Mouse (Mus musculus): ENCODE measurements around the gene Insyn1. TPM values are rescaled to one million over a fixed set of nuclear protein-coding genes. Genes with fewer than 3 reads are reported as not detected.

Gene Insyn1
- polyA plus RNA-seq, 1 experiment = 1.1 TPM

DNA sequence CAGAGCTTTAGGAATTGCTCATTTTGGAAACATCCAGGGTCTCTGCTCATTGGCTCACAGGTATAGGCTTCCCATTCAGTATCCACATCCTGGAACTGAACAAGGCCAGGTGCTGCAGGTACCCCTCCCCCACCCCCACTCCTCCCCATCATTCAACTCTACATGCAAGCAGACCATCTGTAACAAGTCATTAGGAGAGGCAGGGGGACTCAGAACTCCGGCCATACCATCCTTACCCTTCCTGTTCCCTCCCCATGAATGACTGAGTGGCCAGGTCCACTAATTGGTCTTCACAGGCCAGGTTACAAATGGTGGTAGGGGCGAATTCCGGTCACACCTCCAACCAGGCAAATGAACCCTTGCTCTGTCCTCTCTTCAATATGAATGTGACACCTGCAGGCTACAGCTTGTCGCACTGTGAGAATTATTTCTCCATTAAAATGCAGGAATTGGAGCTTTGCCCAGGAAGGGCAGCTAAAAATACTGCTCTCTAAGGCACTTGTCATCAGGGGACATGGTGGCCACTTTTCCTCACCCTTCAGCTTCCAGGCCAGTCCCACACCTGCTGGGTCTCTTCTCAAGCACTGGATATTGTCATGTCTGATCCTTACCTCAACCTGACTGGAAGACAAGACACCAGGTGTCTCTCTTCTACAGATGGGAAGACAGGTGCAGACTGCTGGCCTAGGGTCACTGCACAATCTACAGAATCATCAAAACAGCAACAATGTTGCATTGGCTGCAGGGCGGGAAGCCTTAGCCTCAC is 32.6 kb downstream of the Insyn1 start:
- Histone ChIP-seq H3K4me1 (ENCODE audit: control insufficient read depth, insufficient read depth, insufficient read length, low read length) (peaks cover 9% of the 10 kb centered on the region; the same call in 1 of the 2 replicates), H3K27me3 (ENCODE audit: control insufficient read depth, insufficient read depth, low read length) (no peaks in the 10 kb centered on the region), H3K27ac (ENCODE audit: insufficient read depth, low read depth, low read length) (no peak overlapping the region), H3K4me3 (ENCODE audit: low read depth, low read length) (no peak overlapping the region), H3K36me3 (ENCODE audit: control insufficient read depth, insufficient read depth, low read length) (no peaks in the 10 kb centered on the region)
- TF ChIP-seq CTCF (IDR thresholded peaks at IDR 0.05; ENCODE audit: extremely low read depth, insufficient read length, insufficient replicate concordance, low read depth, low read length) (no peak), POLR2A (IDR thresholded peaks at IDR 0.05; ENCODE audit: low read depth, low read length) (no peak)
- WGBS = 66% methylated on average over 5 of the region's 5 CpGs

DNA sequence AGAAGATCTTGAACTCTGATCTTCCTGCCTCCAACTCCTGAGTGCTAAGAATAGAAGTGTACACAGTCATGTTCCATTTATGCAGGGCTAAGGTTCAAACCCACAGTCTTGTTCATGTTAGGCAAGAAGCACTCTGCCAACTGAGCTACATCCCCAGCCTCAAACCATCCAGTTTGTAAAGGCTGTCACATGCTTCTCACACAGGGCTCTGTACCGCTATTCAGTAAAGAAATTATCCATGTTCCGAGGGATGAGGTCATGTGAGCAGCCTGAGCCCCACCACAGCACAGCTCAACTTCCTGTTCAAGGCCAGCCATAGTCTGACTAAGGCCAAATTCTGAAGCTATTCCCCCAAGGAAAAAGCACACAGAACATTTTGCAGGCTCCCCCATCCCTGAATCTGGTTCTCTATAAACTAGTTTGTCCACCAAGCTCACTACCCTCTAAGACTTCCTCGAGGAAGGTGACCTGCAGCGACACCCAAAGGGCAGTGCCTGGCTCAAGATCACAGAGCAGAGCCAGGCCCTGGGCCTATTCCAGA is 33.5 kb downstream of the Insyn1 start:
- 45% methylated on average over 4 of the region's 4 CpGs for whole genome bisulfite sequencing
- Histone ChIP-seq H3K4me3 (ENCODE audit: low read depth, low read length) (no peak overlapping the region), H3K27me3 (ENCODE audit: control insufficient read depth, insufficient read depth, low read length) (no peaks in the 10 kb centered on the region), H3K36me3 (ENCODE audit: control insufficient read depth, insufficient read depth, low read length) (no peaks in the 10 kb centered on the region), H3K4me1 (ENCODE audit: control insufficient read depth, insufficient read depth, insufficient read length, low read length) (peaks cover 9% of the 10 kb centered on the region; the same call in 1 of the 2 replicates), H3K27ac (ENCODE audit: insufficient read depth, low read depth, low read length) (no peak overlapping the region)
- no peak for TF ChIP-seq POLR2A (IDR thresholded peaks at IDR 0.05; ENCODE audit: low read depth, low read length)
- no peak for TF ChIP-seq CTCF (IDR thresholded peaks at IDR 0.05; ENCODE audit: extremely low read depth, insufficient read length, insufficient replicate concordance, low read depth, low read length)

DNA sequence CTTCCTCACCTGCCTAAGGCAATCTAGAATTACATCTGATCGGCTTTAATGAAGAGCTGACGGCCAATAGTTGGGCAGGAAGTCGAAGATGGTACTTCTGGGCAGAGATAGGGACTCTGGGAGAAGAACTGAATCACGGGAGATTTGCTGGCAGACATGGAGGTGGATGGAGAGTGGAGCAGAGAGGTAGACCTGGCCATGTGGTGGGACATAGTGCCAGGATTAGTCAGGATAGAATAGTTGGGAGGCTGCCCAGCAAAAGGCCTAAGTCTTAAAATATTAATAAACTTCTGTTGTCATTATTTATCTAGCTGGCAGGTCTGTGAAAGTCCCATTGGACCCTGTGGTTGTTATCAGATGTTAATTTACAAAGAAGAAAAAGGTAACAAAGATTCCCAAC is 36.7 kb downstream of the Insyn1 start:
- no peak for TF ChIP-seq POLR2A (IDR thresholded peaks at IDR 0.05; ENCODE audit: low read depth, low read length)
- TF ChIP-seq CTCF (IDR thresholded peaks at IDR 0.05; ENCODE audit: extremely low read depth, insufficient read length, insufficient replicate concordance, low read depth, low read length) = no peak
- Histone ChIP-seq H3K4me1 (ENCODE audit: control insufficient read depth, insufficient read depth, insufficient read length, low read length) (peaks cover 7% of the 10 kb centered on the region; the same call in 1 of the 2 replicates), H3K36me3 (ENCODE audit: control insufficient read depth, insufficient read depth, low read length) (no peaks in the 10 kb centered on the region; the same call in 1 of the 2 replicates), H3K4me3 (ENCODE audit: low read depth, low read length) (no peak overlapping the region), H3K27ac (ENCODE audit: insufficient read depth, low read depth, low read length) (no peak overlapping the region), H3K27me3 (ENCODE audit: control insufficient read depth, insufficient read depth, low read length) (no peaks in the 10 kb centered on the region)
- WGBS = 85% methylated on average over 4 of the region's 4 CpGs

DNA sequence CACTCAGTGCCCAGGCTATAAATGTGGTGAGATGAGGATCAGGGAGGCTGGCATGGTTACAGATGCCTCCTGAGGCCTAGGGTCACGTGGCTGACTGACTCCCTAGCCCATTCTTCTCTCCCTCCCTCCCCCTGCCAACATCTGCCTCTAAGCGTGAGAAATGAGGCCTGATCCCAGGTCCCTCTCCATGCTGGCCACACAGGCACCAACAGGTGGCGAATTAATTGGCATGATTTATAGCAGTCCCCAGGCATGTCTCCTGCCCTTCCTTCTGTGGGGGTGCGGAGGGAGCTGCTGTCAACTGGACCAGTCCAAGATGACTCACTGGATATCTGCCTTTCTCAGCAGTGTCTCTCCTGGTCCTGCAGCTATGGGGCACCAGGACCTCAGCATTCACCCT is 39.4 kb downstream of the Insyn1 start:
- Histone ChIP-seq H3K36me3 (ENCODE audit: control insufficient read depth, insufficient read depth, low read length) (no peaks in the 10 kb centered on the region; the same call in 1 of the 2 replicates), H3K27me3 (ENCODE audit: control insufficient read depth, insufficient read depth, low read length) (no peaks in the 10 kb centered on the region), H3K4me3 (ENCODE audit: low read depth, low read length) (no peak overlapping the region), H3K27ac (ENCODE audit: insufficient read depth, low read depth, low read length) (no peak overlapping the region), H3K4me1 (ENCODE audit: control insufficient read depth, insufficient read depth, insufficient read length, low read length) (no peaks in the 10 kb centered on the region)
- TF ChIP-seq POLR2A (IDR thresholded peaks at IDR 0.05; ENCODE audit: low read depth, low read length) = no peak
- 66% methylated on average over 4 of the region's 4 CpGs for WGBS

DNA sequence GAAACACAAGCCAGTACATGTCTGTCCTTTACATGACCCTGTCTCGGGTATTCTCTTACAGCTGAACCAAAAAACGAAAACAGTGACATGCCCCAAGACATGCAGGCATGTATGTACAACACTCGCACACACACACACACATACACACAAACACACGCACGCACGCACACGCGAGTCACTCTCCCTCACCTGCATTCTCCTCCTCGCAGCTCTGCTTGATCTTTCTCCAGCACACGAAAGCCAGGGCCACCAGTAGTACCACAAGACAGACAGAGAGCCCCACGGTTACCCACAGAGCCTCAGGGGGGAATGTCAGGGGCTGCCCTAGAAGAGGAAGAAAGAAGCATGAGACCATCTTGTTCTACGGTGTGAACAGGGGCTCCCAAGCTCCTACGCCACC is 42.0 kb downstream of the Insyn1 start:
- Histone ChIP-seq H3K36me3 (ENCODE audit: control insufficient read depth, insufficient read depth, low read length) (no peaks in the 10 kb centered on the region; the same call in 1 of the 2 replicates), H3K27ac (ENCODE audit: insufficient read depth, low read depth, low read length) (no peak overlapping the region), H3K4me3 (ENCODE audit: low read depth, low read length) (no peak overlapping the region), H3K27me3 (ENCODE audit: control insufficient read depth, insufficient read depth, low read length) (no peaks in the 10 kb centered on the region), H3K4me1 (ENCODE audit: control insufficient read depth, insufficient read depth, insufficient read length, low read length) (no peaks in the 10 kb centered on the region; the same call in 1 of the 2 replicates)
- TF ChIP-seq CTCF (IDR thresholded peaks at IDR 0.05; ENCODE audit: extremely low read depth, insufficient read length, insufficient replicate concordance, low read depth, low read length) (no peak), POLR2A (IDR thresholded peaks at IDR 0.05; ENCODE audit: low read depth, low read length) (no peak)
- 92% methylated on average over 13 of the region's 13 CpGs for WGBS

DNA sequence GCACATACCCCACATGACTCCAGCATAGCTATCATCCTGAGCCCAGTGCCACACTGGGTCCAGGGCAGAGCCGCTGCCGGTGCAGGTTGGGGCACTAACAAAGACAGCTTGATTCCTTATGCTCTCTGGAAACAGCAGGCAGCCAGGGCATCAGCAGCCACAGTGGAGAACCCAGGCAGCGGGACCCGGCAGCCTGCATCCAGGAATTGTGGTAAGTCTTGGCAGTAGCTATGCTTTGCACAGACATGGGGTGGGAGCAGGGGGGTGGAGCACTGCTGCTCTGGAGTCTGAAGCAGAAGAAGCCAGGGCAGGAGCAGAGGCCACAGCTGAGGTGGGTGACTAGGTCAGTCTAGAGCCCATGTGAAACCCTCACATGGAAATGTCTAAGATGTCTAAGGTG is 43.8 kb downstream of the Insyn1 start:
- Histone ChIP-seq H3K36me3 (ENCODE audit: control insufficient read depth, insufficient read depth, low read length) (peaks cover 2% of the 10 kb centered on the region; the same call in 1 of the 2 replicates), H3K4me1 (ENCODE audit: control insufficient read depth, insufficient read depth, insufficient read length, low read length) (no peaks in the 10 kb centered on the region; the same call in 1 of the 2 replicates), H3K27ac (ENCODE audit: insufficient read depth, low read depth, low read length) (no peak overlapping the region), H3K27me3 (ENCODE audit: control insufficient read depth, insufficient read depth, low read length) (no peaks in the 10 kb centered on the region), H3K4me3 (ENCODE audit: low read depth, low read length) (no peak overlapping the region)
- TF ChIP-seq POLR2A (IDR thresholded peaks at IDR 0.05; ENCODE audit: low read depth, low read length) (no peak), CTCF (IDR thresholded peaks at IDR 0.05; ENCODE audit: extremely low read depth, insufficient read length, insufficient replicate concordance, low read depth, low read length) (no peak)
- 97% methylated on average over 4 of the region's 4 CpGs for WGBS

DNA sequence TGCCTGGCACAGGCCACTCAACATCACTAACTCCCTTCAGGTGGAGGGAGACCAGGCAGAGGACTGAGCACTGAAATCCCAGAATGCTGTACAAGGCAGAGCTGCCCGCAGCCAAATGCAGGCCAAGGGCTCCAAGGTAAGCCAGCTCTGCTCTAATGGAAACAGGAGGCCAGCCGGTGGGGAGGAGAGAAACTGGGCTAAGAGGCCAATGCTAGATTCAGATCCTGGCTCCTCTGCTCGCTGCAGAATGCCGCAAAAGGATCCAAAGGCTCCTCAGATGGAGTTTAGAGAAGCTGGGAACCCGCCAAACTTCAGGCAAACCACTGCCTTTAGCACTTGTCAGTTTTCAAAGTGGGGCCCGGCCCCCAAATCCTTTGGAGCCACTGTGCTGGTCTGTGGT is 44.9 kb downstream of the Insyn1 start:
- Histone ChIP-seq H3K4me1 (ENCODE audit: control insufficient read depth, insufficient read depth, insufficient read length, low read length) (no peaks in the 10 kb centered on the region; the same call in 1 of the 2 replicates), H3K27ac (ENCODE audit: insufficient read depth, low read depth, low read length) (no peak overlapping the region), H3K27me3 (ENCODE audit: control insufficient read depth, insufficient read depth, low read length) (no peaks in the 10 kb centered on the region), H3K4me3 (ENCODE audit: low read depth, low read length) (no peak overlapping the region), H3K36me3 (ENCODE audit: control insufficient read depth, insufficient read depth, low read length) (peaks cover 2% of the 10 kb centered on the region; the same call in 1 of the 2 replicates)
- WGBS = 94% methylated on average over 6 of the region's 6 CpGs
- TF ChIP-seq CTCF (IDR thresholded peaks at IDR 0.05; ENCODE audit: extremely low read depth, insufficient read length, insufficient replicate concordance, low read depth, low read length) = no peak
- no peak for TF ChIP-seq POLR2A (IDR thresholded peaks at IDR 0.05; ENCODE audit: low read depth, low read length)

All from small intestine, adult 2 months (tissue).